Mouse (Mus musculus): ENCODE data around the gene 6030445D17Rik.

DNA sequence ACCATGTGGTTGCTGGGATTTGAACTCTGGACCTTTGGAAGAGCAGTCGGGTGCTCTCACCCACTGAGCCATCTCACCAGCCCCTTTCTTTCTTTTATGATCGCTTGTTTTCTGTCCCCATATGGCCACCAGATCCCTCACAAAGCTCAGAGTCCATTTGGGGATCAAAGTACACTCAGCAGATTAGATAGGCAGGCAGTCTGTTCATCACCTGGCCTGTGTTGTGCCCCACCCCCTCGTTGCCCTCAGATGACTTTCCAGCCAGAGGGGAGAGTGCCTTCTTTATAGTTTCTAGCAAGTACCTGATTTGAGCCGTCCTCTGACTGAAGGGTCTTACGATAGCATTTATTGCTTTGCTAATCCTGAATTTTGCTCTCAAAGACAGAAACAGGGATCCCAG is 9.3 kb upstream of the 6030445D17Rik start:
- TF ChIP-seq CTCF (IDR thresholded peaks at IDR 0.05; ENCODE audit: insufficient read depth, low read length) (no peak), POLR2A (IDR thresholded peaks at IDR 0.05; ENCODE audit: borderline replicate concordance, extremely low read depth, low read depth, low read length) (no peak)

All from lung, adult 2 months (tissue).